Mouse (Mus musculus) intestine, embryonic 14.5 days (tissue): ENCODE data around the gene Ceacam19. TPM values are rescaled to one million over a fixed set of nuclear protein-coding genes. Genes with fewer than 3 reads are reported as not detected.

Experiments used
- ATAC-seq: fragments of 200-750 bp; cut with Nextera tagmentation; replicated peaks from 2 replicates; pipeline ENCODE4 v1.8.0; 2017; ENCODE audit warnings: low read depth, moderate number of reproducible peaks, moderate TSS enrichment, moderate library complexity; ENCODE audit not compliant: low FRiP score, low TSS enrichment
- DNase-seq: peaks from one replicate; pipeline ENCODE4 v3.0.0-alpha.2; 2018; ENCODE audit warnings: low spot score
- H3K27ac ChIP-seq: fragments of 300-500 bp; sonication (generic); 2 replicates; pipeline ENCODE4 v1.5.1; 2014; ENCODE audit warnings: low read depth, mild to moderate bottlenecking, control low read depth
- H3K27me3 ChIP-seq: fragments of 300-500 bp; sonication (generic); replicated peaks from 2 replicates; pipeline ENCODE4 v1.6.1; 2014; ENCODE audit warnings: low read length, control low read depth; ENCODE audit not compliant: control insufficient read depth, insufficient read depth
- H3K36me3 ChIP-seq: fragments of 300-500 bp; sonication (generic); 2 replicates; pipeline ENCODE4 v1.6.1; 2014; ENCODE audit warnings: low read length, control low read depth; ENCODE audit not compliant: control insufficient read depth, insufficient read depth
- H3K4me1 ChIP-seq: fragments of 300-500 bp; sonication (generic); replicated peaks from 2 replicates; pipeline ENCODE4 v1.6.1; 2014; ENCODE audit warnings: low read length, control low read depth, mixed read lengths; ENCODE audit not compliant: control insufficient read depth, insufficient read depth
- H3K4me2 ChIP-seq: fragments of 300-500 bp; sonication (generic); 2 replicates; pipeline ENCODE4 v1.6.1; 2014; ENCODE audit warnings: low read length
- H3K4me3 ChIP-seq: fragments of 300-500 bp; sonication (generic); 2 replicates; pipeline ENCODE4 v1.5.1; 2014; ENCODE audit warnings: low read depth, low read length, control low read depth, mixed read lengths
- H3K9ac ChIP-seq: fragments of 300-500 bp; sonication (generic); 2 replicates; pipeline ENCODE4 v1.6.1; 2014; ENCODE audit warnings: mild to moderate bottlenecking, low read length
- H3K9me3 ChIP-seq: fragments of 300-500 bp; sonication (generic); 2 replicates; pipeline ENCODE4 v1.6.1; 2016; ENCODE audit warnings: low read length, control low read depth; ENCODE audit not compliant: control insufficient read depth
- WGBS: fragments of 180-500 bp; shearing (Covaris S2); extraction: QIAGEN DNeasy Blood & Tissue Kit; methylation state at CpG from one replicate; pipeline ENCODE4 v1.1.7; 2014; 5-methylcytosine and 5-hydroxymethylcytosine counted together
- polyA plus RNA-seq: library from polyadenylated mRNA; unstranded; fragments of >200 nt; fragmentation: Nextera tagmentation; extraction: Ambion mirVana; gene quantifications from 2 replicates; pipeline ENCODE4 v1.2.1, GENCODE M21; 2014

The Ceacam19 gene
- polyA plus RNA-seq, 1 experiment from 2014 or later, result not detected

DNA sequence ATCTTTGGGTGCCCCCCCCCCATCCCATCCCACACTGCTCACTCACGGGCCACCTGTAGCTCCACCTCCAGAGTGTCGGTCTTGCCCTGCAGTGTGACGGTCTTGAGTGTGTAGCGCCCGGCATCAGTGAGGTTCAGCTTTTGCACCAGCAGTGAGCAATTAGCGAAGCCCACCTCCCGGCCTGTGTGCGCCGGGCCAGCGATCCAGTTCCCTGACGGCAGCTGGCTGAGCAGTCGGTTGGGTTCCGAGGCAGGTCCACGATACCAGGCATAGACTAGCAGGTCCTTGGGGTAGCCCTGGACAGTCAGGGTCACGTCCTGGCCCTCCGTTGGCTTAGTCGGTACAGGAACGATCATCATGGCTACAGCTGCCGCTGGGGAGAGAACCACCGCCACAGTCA is 34.2 kb downstream of the Ceacam19 start:
- WGBS, result 87% methylated on average over 20 of the region's 20 CpGs
- ATAC-seq (no peak), DNase-seq (no peak)
- Histone ChIP-seq H3K4me3 (no peak overlapping the region), H3K27ac (no peak overlapping the region), H3K9me3 (no peaks in the 10 kb centered on the region), H3K36me3 (no peaks in the 10 kb centered on the region), H3K4me1 (no peaks in the 10 kb centered on the region), H3K4me2 (no peak overlapping the region), H3K27me3 (peaks cover 23% of the 10 kb centered on the region), H3K9ac (no peak overlapping the region)

GRCm38 (mm10) chr7:19851858-19852570 is 35.8 kb downstream of the Ceacam19 start, which contains the start of gene Gm19345:
Gene Gm19345, plus strand, starts transcription at chr7:19852003.
- Histone ChIP-seq H3K27me3 (peaks cover 20% of the 10 kb centered on the region), H3K9me3 (no peaks in the 10 kb centered on the region), H3K9ac (no peak within 1 kb of the TSS), H3K4me1 (no peaks in the 10 kb centered on the region), H3K36me3 (no peaks in the 10 kb centered on the region), H3K4me2 (peak within 1 kb of the TSS; percentile 42), H3K4me3 (0 out of 2 replicates have a peak within 1 kb of the TSS, but pooled peaks have one; percentile 8), H3K27ac (no peak within 1 kb of the TSS)
- DNase-seq (no peak), ATAC-seq (peak; percentile 74)
- 5% methylated on average over 27 of the region's 33 CpGs for WGBS

DNA sequence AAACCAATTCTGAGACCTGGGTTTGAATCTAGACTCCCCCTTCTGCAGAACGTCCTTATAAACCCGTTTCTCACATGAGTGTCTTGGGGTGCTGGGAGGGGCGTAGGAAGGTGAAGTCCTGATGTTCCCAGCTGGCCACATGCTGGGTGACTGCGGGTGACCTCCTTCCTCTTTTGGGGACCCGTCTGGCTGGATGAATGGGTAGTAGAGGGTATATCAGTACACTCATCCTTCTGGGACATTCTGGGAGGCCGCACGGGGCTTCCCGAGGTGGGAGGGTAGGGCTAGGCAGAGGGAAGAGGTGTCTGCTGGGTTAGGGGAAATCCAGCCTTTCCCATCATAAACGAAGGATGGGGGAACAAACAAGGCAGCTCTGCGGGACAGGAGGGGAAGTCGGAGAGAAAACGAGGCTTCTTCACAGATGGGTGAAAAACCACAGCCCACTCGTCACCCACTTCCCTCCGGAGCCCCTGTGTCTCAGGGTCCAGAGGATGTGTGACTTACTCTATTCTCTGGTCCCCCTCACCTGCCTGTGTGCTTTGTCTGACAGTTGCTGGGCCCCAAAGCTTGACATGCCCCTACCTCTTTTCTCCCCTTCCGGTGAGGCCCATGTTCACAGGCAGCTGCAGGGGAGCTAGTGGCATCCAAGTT is 43.1 kb downstream of the Ceacam19 start:
- WGBS, result 66% methylated on average over 15 of the region's 15 CpGs
- 0 out of 2 replicates have a peak, but pooled peaks cover 2% of the 10 kb centered on the region for H3K4me1 ChIP-seq
- H3K9ac ChIP-seq, result no peak overlapping the region
- ATAC-seq (no peak), DNase-seq (no peak)
- no peak overlapping the region for H3K27ac ChIP-seq
- no peaks in the 10 kb centered on the region for H3K9me3 ChIP-seq
- no peak overlapping the region for H3K4me3 ChIP-seq
- no peak overlapping the region for H3K4me2 ChIP-seq
- H3K27me3 ChIP-seq, result no peaks in the 10 kb centered on the region; the same call in 1 of the 2 replicates
- H3K36me3 ChIP-seq, result no peaks in the 10 kb centered on the region

GRCm38 (mm10) chr7:19843561-19843960 is 44.2 kb downstream of the Ceacam19 start:
- 4% methylated on average over 11 of the region's 11 CpGs for WGBS
- Histone ChIP-seq H3K36me3 (no peaks in the 10 kb centered on the region), H3K4me3 (no peak overlapping the region), H3K9me3 (no peaks in the 10 kb centered on the region), H3K27ac (no peak overlapping the region), H3K4me1 (0 out of 2 replicates have a peak, but pooled peaks cover 2% of the 10 kb centered on the region), H3K4me2 (no peak overlapping the region), H3K9ac (no peak overlapping the region), H3K27me3 (no peaks in the 10 kb centered on the region; the same call in 1 of the 2 replicates)
- DNase-seq, result peak; percentile 83
- ATAC-seq, result peak; percentile 60

- Histone ChIP-seq H3K27ac (no peak overlapping the region), H3K9me3 (no peaks in the 10 kb centered on the region), H3K9ac (no peak overlapping the region), H3K4me3 (no peak overlapping the region), H3K4me2 (no peak overlapping the region), H3K36me3 (no peaks in the 10 kb centered on the region), H3K27me3 (no peaks in the 10 kb centered on the region; the same call in 1 of the 2 replicates), H3K4me1 (0 out of 2 replicates have a peak, but pooled peaks cover 2% of the 10 kb centered on the region)
- ATAC-seq (peak; percentile 50; the same call in 1 of the 2 replicates), DNase-seq (peak; percentile 65)
- WGBS, result 29% methylated on average over 19 of the region's 19 CpGs
Observed at GRCm38 (mm10) chr7:19842885-19843504, 44.8 kb downstream of the Ceacam19 start.

DNA sequence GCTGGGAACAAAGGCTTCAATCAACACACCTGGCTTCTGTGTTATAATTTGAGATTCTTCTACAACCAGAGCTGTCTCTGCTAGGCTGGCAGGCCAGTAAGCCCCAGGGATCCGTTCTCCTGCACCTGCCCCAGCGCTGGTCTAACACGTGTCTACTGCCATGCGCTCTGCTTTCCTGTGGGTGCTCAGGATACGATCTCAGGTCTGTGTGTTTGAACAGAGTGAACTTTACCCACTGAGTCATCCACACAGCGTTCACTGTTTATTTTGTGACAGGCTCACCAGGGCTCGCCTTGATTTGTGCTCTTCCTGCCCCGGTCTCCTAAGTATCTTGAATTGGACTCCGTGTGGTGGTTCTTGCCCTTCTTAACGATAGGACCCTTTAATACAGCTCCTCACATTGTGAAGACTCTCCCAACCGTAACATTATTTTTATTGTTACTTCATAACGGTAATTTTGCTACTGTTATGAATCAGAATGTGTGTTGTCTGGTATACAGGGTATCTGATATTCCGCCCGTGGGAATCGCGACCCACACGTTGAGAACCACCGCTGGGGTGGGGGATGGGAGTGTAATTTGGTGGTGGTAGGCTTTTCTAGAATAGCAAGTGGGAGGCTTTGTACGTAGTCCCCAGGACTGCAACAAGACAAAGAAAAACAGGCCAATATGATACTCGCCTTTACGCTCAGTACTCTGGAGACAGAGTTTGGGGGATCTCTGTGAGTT is 45.9 kb downstream of the Ceacam19 start:
- Histone ChIP-seq H3K27me3 (no peaks in the 10 kb centered on the region; the same call in 1 of the 2 replicates), H3K4me2 (no peak overlapping the region), H3K27ac (peak overlapping the region; percentile 69; the same call in 1 of the 2 replicates), H3K9me3 (no peaks in the 10 kb centered on the region), H3K4me1 (0 out of 2 replicates have a peak, but pooled peaks cover 2% of the 10 kb centered on the region), H3K9ac (no peak overlapping the region), H3K4me3 (no peak overlapping the region), H3K36me3 (no peaks in the 10 kb centered on the region)
- 63% methylated on average over 21 of the region's 21 CpGs for WGBS
- ATAC-seq, result peak; percentile 87
- DNase-seq, result peak; percentile 76

- Histone ChIP-seq H3K9ac (no peak overlapping the region), H3K4me2 (no peak overlapping the region), H3K36me3 (no peaks in the 10 kb centered on the region), H3K27ac (peak overlapping the region; percentile 69; the same call in 1 of the 2 replicates), H3K4me3 (no peak overlapping the region), H3K9me3 (no peaks in the 10 kb centered on the region), H3K27me3 (no peaks in the 10 kb centered on the region; the same call in 1 of the 2 replicates), H3K4me1 (0 out of 2 replicates have a peak, but pooled peaks cover 2% of the 10 kb centered on the region)
- ATAC-seq (no peak), DNase-seq (no peak)
- WGBS, result 76% methylated on average over 3 of the region's 3 CpGs
Observed at GRCm38 (mm10) chr7:19840936-19841335, 46.8 kb downstream of the Ceacam19 start.

- no peak for ATAC-seq
Observed at GRCm38 (mm10) chr7:19840371-19840770, 47.4 kb downstream of the Ceacam19 start.

More at GRCm38 (mm10) chr7:19840371-19840770, 47.4 kb downstream of the Ceacam19 start:
- H3K27ac ChIP-seq, result no peak overlapping the region
- H3K27me3 ChIP-seq, result no peaks in the 10 kb centered on the region; the same call in 1 of the 2 replicates
- DNase-seq, result no peak
- H3K4me1 ChIP-seq, result 0 out of 2 replicates have a peak, but pooled peaks cover 2% of the 10 kb centered on the region
- no peak overlapping the region for H3K9ac ChIP-seq
- 70% methylated on average over 4 of the region's 4 CpGs for WGBS
- H3K9me3 ChIP-seq, result no peaks in the 10 kb centered on the region
- H3K4me3 ChIP-seq, result no peak overlapping the region
- no peak overlapping the region for H3K4me2 ChIP-seq
- H3K36me3 ChIP-seq, result no peaks in the 10 kb centered on the region
